ENCODE assay signal across 9 mouse cellular contexts in genomic region chr3:151771074-151771473, GRCm38 (mm10). TPM values are rescaled to one million over a fixed set of nuclear protein-coding genes. Genes with fewer than 3 reads are reported as not detected.
DNase-seq lines count a peak whose midpoint lies in the region; ATAC-seq lines count a peak whose summit lies in the region.
"Had no signal": no experiment of that assay in that cellular context is flagged by ENCODE, and none has a peak within 500 bp of the region (broad histone marks: within the 10 kb centered on the region; RNA-seq: fewer than 3 reads in every experiment).

No protein-coding gene starts in this region.

- no peaks in the 10 kb centered on the region for H3K27me3 ChIP-seq in midbrain, embryonic 14.5 days (ENCODE audit: control insufficient read depth, insufficient read depth, low read length)
- H3K27me3 ChIP-seq in midbrain, embryonic 13.5 days = no peaks in the 10 kb centered on the region

- H3K27ac ChIP-seq in midbrain, embryonic 14.5 days (replicated peaks; ENCODE audit: low read depth, low read length) = no peak overlapping the region
- no peak overlapping the region for H3K27ac ChIP-seq in midbrain, embryonic 13.5 days

- DNase-seq in adrenal gland, adult (ENCODE audit: inconsistent age in 2 of 2, low spot score in 1 of 2) = peak; percentile 38 to 84
- no peak for DNase-seq in adrenal gland, postnatal 4 days (ENCODE audit: low spot score in 2 of 2)
- peak; percentile 55 for DNase-seq in midbrain, embryonic 14.5 days
- peak; percentile 3 for DNase-seq in c-Kit-positive CD71-positive TER-119-negative erythroid progenitor cells, embryonic 14.5 days (ENCODE audit: low read depth)
- DNase-seq in left cerebral cortex, adult 8-10 months (ENCODE audit: low spot score in 2 of 2) = peak; percentile 2 to 5
- DNase-seq in retina, postnatal 1 day = peak; percentile 22

- no peak for ATAC-seq in midbrain, embryonic 14.5 days (ENCODE audit: low FRiP score, low TSS enrichment)
- no peak for ATAC-seq in midbrain, embryonic 13.5 days
- peak; percentile 100 for ATAC-seq in granulocyte monocyte progenitor cell, adult 5-6 weeks (replicated peaks; ENCODE audit: poor library complexity, severe bottlenecking)

- H3K36me3 ChIP-seq in midbrain, embryonic 14.5 days (ENCODE audit: control insufficient read depth, insufficient read depth, low read length) = no peaks in the 10 kb centered on the region
- H3K36me3 ChIP-seq in midbrain, embryonic 13.5 days = no peaks in the 10 kb centered on the region

- 74% methylated on average over 3 of the region's 3 CpGs for WGBS in midbrain, embryonic 14.5 days
- 65% methylated on average over 3 of the region's 3 CpGs for WGBS in midbrain, embryonic 13.5 days

- no peaks in the 10 kb centered on the region for H3K9me3 ChIP-seq in midbrain, embryonic 14.5 days (ENCODE audit: control insufficient read depth, low read length)
- H3K9me3 ChIP-seq in midbrain, embryonic 13.5 days = no peaks in the 10 kb centered on the region

- H3K4me3 ChIP-seq in midbrain, embryonic 14.5 days (replicated peaks; ENCODE audit: low read depth, low read length) = no peak overlapping the region
- H3K4me3 ChIP-seq in midbrain, embryonic 13.5 days (replicated peaks) = no peak overlapping the region

- H3K4me2 ChIP-seq in midbrain, embryonic 14.5 days (ENCODE audit: low read length) = no peak overlapping the region
- no peak overlapping the region for H3K4me2 ChIP-seq in midbrain, embryonic 13.5 days (replicated peaks)

- no peak overlapping the region for H3K9ac ChIP-seq in midbrain, embryonic 14.5 days (replicated peaks; ENCODE audit: low read length)
- no peak overlapping the region for H3K9ac ChIP-seq in midbrain, embryonic 13.5 days (replicated peaks)

- H3K4me1 ChIP-seq in midbrain, embryonic 14.5 days (ENCODE audit: control insufficient read depth, insufficient read depth, low read length) = no peaks in the 10 kb centered on the region
- no peaks in the 10 kb centered on the region for H3K4me1 ChIP-seq in midbrain, embryonic 13.5 days (replicated peaks)

RNA-seq across cellular contexts. Expression of gene Ifi44l, which starts 8.4 kb away (rescaled TPM):
- total RNA-seq in adrenal gland, postnatal 4 days (2021) = not detected
- polyA plus RNA-seq in midbrain, embryonic 14.5 days (2014; fragmentation: Nextera tagmentation; extraction: Ambion mirVana) = not detected in 2 replicates
- polyA plus RNA-seq in midbrain, embryonic 13.5 days (2015; fragmentation: Nextera tagmentation; extraction: Ambion mirVana) = not detected in 2 replicates
- total RNA-seq in granulocyte monocyte progenitor cell, adult 5-6 weeks (2014; fragmentation: Nextera tagmentation) = not detected in 2 replicates
- total RNA-seq in granulocyte monocyte progenitor cell, adult 5-6 weeks (2017) = not detected in 2 replicates
- total RNA-seq in left cerebral cortex, adult 8-10 months (2022) = not detected
- polyA plus RNA-seq: heart, embryonic 14.5 days had no signal

RNA-seq across cellular contexts. Expression of gene Ifi44, which starts 21.3 kb away (rescaled TPM):
- 1 to 10 TPM; 2.4 to 3.8 TPM for total RNA-seq in adrenal gland, postnatal 4 days (2021)
- polyA plus RNA-seq in midbrain, embryonic 14.5 days (2014; fragmentation: Nextera tagmentation; extraction: Ambion mirVana) = 1.3 TPM in 1 of 2 replicates, not detected in the other
- 0.11 TPM in 1 of 2 replicates, not detected in the other for polyA plus RNA-seq in midbrain, embryonic 13.5 days (2015; fragmentation: Nextera tagmentation; extraction: Ambion mirVana)
- total RNA-seq in granulocyte monocyte progenitor cell, adult 5-6 weeks (2014; fragmentation: Nextera tagmentation) = not detected in 2 replicates
- total RNA-seq in granulocyte monocyte progenitor cell, adult 5-6 weeks (2017) = 0.04 and 0.10 TPM in 2 replicates
- total RNA-seq in left cerebral cortex, adult 8-10 months (2022) = under 1 TPM in 2 of 4 experiments, not detected in 2; 0.12 to 0.39 TPM

Comparison
In these comparisons a context has a peak if more than half of its experiments do, and no peak if none do; other contexts are left out.
1. DNase-seq: peak in adrenal gland, adult (2 of 2), midbrain, embryonic 14.5 days (single experiment), c-Kit-positive CD71-positive TER-119-negative erythroid progenitor cells, embryonic 14.5 days (single experiment), left cerebral cortex, adult 8-10 months (2 of 2) and retina, postnatal 1 day (single experiment); none in adrenal gland, postnatal 4 days (0 of 2).